Mouse (Mus musculus) A20 (cell line): ENCODE measurements around the gene Fbxo6.

Source experiments
- DNase-seq: peaks from one replicate; pipeline ENCODE4 v3.0.0-alpha.2; 2011; ENCODE audit warnings: low read depth, low spot score

The Fbxo6 gene

DNA sequence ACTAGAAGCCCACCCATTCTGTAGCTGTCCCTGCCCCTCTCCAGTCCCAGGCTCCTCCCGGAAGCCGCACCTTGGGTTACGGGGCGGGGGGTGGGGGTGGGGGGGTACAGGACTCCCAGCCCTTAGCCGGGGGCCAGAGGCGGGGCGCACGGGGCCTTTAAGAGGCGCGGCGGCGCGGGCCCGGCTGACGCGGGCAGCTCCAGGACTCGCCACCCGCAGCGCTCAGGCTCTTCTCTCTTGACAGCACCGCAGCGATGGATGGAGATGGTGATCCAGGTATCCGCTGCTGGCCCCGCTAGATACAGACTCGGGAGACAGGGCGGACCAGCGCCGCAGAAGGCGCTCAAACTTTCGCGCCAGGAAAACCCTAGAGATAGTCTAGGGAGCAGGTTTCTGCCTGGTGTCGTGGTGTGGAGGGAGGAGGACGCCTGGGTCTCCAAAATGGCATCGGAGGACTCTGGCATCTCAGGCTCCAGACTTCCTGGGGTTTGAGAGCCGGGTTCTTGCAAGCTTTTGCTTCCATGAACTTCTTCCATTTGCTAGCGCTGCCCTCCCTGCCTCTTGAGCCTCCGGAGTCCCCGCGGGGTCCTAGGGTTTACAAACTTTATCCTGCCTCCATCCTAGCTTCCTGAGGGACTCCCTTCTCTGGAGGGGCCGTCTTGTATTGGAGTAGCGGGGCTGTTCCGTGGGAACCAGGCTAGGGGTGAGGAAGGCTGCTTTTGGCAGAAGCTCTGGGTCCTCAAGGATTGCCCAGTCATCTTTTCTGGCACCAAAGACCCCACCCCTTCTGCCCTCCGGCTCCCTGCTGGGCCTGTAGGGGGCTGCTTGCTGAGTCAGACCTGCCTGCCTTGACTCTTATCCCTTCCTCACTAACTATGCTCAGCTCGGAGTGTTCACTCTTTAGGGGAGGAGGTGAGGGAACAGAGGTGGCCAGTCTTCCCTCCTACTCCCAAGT is 8.8 kb upstream of the Fbxo6 start, which contains the start of the genes Fbxo44 and Fbxo2:
Gene Fbxo44, minus strand, starts transcription at position 47 of the 955 bp plus-strand sequence.
Gene Fbxo2, plus strand, starts transcription at position 186 of the 955 bp plus-strand sequence.
- DNase-seq = no peak

GRCm38 (mm10) chr4:148159544-148160435 is 7.8 kb upstream of the Fbxo6 start:
- DNase-seq = peak; percentile 97

GRCm38 (mm10) chr4:148158436-148159348 is 6.8 kb upstream of the Fbxo6 start:
- DNase-seq = peak; percentile 43

DNA sequence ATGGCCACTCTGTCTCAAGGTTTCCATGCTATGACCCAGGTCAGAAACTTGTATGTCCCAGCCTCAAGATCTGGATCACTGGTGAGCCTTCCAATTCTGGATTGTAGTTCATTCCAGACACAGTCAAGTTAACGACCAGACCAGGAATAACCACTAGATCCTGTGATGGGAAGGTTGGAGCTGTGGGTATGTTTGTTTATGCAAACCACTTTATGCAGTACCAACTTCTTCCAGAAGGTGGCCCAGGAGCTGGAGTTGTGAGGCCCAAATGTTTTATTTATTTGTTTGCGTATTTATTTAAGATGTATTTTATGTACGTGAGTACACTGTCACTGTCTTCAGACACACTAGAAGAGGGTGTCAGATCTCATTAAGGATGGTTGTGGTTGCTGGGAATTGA is 3.0 kb upstream of the Fbxo6 start:
- DNase-seq = peak; percentile 55

DNA sequence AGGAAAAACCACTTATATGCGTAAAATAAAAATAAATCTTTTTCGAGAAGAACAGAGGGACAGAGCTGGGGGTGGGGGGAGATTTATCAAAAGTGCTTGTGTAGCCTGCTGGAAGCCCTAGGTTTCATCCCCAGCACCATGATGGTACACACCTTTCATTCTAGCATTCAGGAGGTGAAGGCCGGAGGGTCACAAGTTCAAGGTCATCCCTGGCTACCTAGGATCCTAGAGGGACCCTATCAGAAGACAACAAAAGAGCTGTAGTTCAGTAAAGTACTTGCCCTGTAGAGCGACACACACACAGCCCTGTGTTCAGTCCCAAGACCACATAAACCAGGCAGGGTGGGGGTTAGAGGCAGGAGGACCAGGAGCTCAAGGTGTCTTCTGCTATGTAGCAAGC is 2.1 kb upstream of the Fbxo6 start:
- no peak for DNase-seq

- DNase-seq = no peak
Measured at GRCm38 (mm10) chr4:148152547-148152946, 607 bp upstream of the Fbxo6 start.

DNA sequence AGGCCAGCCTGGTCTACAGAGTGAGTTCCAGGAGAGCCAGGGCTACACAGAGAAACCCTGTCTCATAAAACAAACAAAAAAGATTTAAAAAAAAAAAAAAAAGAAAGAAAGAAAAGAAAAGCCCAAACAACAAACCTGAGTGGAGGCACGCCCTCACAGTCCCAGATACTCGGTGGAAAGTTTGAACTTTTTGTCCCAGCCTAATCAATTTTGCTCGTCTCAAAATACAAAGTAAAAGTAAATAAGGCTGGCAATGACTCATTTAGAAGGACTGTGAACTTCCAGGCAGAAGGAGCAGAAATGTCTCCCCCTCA is 1.0 kb downstream of the Fbxo6 start:
- no peak for DNase-seq

- no peak for DNase-seq
Measured at GRCm38 (mm10) chr4:148150242-148150641, 1.7 kb downstream of the Fbxo6 start.

- no peak for DNase-seq
Measured at GRCm38 (mm10) chr4:148149540-148149939, 2.4 kb downstream of the Fbxo6 start.

GRCm38 (mm10) chr4:148147714-148148113 is 4.2 kb downstream of the Fbxo6 start:
- no peak for DNase-seq

- DNase-seq = no peak
Measured at GRCm38 (mm10) chr4:148143721-148144120, 8.2 kb downstream of the Fbxo6 start.

GRCm38 (mm10) chr4:148140098-148141011 is 11.6 kb downstream of the Fbxo6 start:
- DNase-seq = peak; percentile 98

DNA sequence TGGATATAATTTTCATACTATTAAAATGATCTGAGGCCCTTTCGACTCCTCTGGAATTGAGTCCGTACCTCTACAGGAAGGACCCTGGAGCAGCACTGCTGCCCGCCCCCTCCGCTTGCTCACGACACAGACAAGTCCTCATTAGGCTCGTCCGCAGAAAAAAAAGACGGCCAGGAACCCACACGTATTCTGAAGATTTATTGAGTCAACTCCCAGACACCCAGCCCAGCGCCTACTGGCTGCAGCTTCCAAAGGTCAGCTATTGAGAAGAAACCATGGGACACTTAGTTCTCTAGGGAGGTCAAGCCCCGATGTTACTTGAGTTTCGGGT is 12.2 kb downstream of the Fbxo6 start:
- DNase-seq = no peak

DNA sequence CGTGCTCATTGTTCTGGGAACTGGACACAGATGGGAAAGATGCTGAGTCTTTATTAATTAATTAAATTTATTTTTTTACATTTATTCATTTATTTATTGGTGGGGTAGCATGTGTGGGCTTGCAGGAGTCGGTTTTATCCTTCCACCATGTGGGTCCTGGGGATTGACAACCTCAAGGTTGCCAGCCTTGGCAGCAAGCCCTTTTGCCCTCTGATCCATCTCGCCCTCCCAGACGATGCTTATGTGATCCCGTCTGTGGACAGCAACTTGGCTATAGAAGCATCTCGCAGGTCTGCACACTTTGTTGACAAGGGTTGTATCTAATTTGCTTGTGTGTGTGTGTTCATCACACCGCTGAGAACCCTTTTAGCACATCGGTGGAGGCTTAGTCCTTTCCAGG is 14.4 kb downstream of the Fbxo6 start:
- no peak for DNase-seq

GRCm38 (mm10) chr4:148134988-148135387 is 17.0 kb downstream of the Fbxo6 start:
- no peak for DNase-seq

GRCm38 (mm10) chr4:148131497-148132081 is 20.4 kb downstream of the Fbxo6 start:
- no peak for DNase-seq

DNA sequence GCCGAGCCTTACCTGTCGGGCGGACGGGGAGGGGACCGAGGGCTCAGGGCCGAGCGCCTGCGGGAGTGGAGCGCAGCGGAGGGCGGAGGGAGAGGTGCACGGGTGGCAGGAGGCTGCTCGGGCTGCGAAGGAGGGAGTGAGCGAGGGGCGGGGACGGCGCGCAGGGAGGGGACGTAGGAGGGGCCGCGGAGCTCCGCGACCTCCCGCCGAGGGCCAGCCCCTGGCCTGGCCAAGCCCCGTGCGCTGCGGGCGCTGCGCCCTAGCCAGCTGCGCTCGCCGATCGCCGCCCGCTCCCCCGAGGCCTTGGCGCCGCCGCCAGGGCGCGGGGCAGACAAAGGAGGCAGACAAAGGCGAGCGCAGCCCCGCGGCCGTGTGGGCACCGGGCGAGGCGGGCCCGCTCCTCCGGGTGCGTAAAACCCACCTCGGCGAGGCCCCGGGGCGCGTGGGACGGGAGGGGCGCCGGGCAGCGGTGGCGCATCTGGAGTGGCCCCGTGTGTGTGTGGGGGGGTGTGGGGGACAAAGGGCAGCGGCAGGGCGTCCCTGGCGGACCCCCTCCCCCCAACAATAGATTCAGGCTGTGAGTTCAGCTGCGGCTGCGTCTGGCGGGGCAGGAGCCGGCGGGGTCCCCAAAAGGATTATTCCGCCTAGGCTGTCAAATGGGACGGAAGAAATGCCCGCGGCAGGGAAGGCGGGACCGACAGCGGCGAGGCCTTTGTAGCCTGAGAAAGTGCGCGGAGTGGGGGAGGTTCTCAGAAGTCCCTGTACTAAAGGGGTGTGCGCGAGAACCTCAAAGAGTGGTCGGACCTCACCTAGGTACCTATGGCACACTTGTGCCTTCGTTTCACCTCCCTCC is 21.2 kb downstream of the Fbxo6 start, which contains the start of gene Draxin:
Gene Draxin, minus strand, starts transcription at position 138 of the 853 bp plus-strand sequence.
- no peak for DNase-seq

GRCm38 (mm10) chr4:148130133-148130532 is 21.8 kb downstream of the Fbxo6 start, which contains the start of gene Mad2l2:
Gene Mad2l2, plus strand, starts transcription at chr4:148130384.
- no peak for DNase-seq

DNA sequence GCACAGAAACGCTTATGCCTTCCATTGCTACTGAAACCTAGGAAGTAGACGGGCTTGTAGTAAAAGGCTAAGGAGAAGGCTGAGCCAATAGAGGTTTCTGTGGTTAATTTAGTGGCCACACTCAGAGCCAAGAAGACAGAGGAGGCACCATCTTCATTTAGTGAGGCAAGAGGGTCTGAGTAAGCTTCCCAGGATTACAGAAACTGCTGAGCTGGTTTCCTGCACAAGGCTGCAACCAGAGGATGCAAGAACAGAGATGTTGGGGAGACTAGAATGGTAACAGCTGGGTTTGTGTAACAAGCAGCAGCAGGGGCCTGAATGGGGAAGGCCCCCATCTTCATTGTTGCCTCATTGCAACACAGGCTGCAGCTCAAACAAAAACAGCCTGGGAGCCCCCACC is 23.3 kb downstream of the Fbxo6 start:
- no peak for DNase-seq
